Mouse (Mus musculus) lung, adult 10 weeks (tissue): ENCODE data around the gene Trim71. TPM values are rescaled to one million over a fixed set of nuclear protein-coding genes. Genes with fewer than 3 reads are reported as not detected.

Source experiments
- polyA plus RNA-seq: library from polyadenylated mRNA; stranded (reverse); fragments of 350-450 nt; fragmentation: Illumina TruSeq; extraction: RNeasy Lipid Tissue Mini Kit (QIAGEN cat#74804); gene quantifications from one replicate; pipeline ENCODE4 v1.2.3, GENCODE M21; 2014; ENCODE audit warnings: low read depth, low replicate concordance; ENCODE audit not compliant: insufficient read depth

Gene Trim71
- polyA plus RNA-seq = not detected

GRCm38 (mm10) chr9:114563761-114564606 lies at the start of gene Trim71:
Gene Trim71, minus strand, starts transcription at chr9:114564369.

GRCm38 (mm10) chr9:114515364-114515763 lies 48.8 kb downstream of the Trim71 start, which contains the start of gene C130032M10Rik:
Gene C130032M10Rik, plus strand, starts transcription at chr9:114515697.

GRCm38 (mm10) chr9:114504816-114505215 lies 59.4 kb downstream of the Trim71 start, which contains the start of gene Ccr4:
Gene Ccr4, minus strand, starts transcription at chr9:114504916.

Other genes starting within 250 kb of the Trim71 start
- not detected for gene Bcl2a1c, start 234.2 kb downstream of the Trim71 start, polyA plus RNA-seq
- 64.5 TPM for gene Crtap, start 173.7 kb downstream of the Trim71 start, polyA plus RNA-seq
- gene Glb1, start 163.3 kb downstream of the Trim71 start, polyA plus RNA-seq = 11.0 TPM
- 1.1 TPM for gene Tmppe, start 163.3 kb downstream of the Trim71 start, polyA plus RNA-seq
- gene Ccr4, start 59.5 kb downstream of the Trim71 start, polyA plus RNA-seq = 0.21 TPM
- not detected for gene C130032M10Rik, start 48.7 kb downstream of the Trim71 start, polyA plus RNA-seq
- gene Cnot10, start 75.8 kb upstream of the Trim71 start, polyA plus RNA-seq = 19.4 TPM
- 20.0 TPM for gene Dync1li1, start 124.4 kb upstream of the Trim71 start, polyA plus RNA-seq
- 60.5 TPM for gene Cmtm6, start 166.7 kb upstream of the Trim71 start, polyA plus RNA-seq
- gene Cmtm7, start 217.5 kb upstream of the Trim71 start, polyA plus RNA-seq = 45.7 TPM